Mouse (Mus musculus): ENCODE data around the gene Slc5a5. TPM values are rescaled to one million over a fixed set of nuclear protein-coding genes. Genes with fewer than 3 reads are reported as not detected.

Slc5a5 gene
- 0.46 TPM for polyA plus RNA-seq (2017; shearing (Covaris generic))

GRCm38 (mm10) chr8:70892022-70892895 lies at the start of gene Slc5a5:
Gene Slc5a5 (minus strand): TSS chr8:70892757.

GRCm38 (mm10) chr8:70905831-70906736 lies 13.5 kb upstream of the Slc5a5 start, which contains the start of gene Map1s:
Gene Map1s (plus strand): TSS chr8:70905932.

GRCm38 (mm10) chr8:70897021-70897680 lies 4.6 kb upstream of the Slc5a5 start, which contains the start of gene Rpl18a:
Gene Rpl18a (minus strand): TSS chr8:70897412.

DNA sequence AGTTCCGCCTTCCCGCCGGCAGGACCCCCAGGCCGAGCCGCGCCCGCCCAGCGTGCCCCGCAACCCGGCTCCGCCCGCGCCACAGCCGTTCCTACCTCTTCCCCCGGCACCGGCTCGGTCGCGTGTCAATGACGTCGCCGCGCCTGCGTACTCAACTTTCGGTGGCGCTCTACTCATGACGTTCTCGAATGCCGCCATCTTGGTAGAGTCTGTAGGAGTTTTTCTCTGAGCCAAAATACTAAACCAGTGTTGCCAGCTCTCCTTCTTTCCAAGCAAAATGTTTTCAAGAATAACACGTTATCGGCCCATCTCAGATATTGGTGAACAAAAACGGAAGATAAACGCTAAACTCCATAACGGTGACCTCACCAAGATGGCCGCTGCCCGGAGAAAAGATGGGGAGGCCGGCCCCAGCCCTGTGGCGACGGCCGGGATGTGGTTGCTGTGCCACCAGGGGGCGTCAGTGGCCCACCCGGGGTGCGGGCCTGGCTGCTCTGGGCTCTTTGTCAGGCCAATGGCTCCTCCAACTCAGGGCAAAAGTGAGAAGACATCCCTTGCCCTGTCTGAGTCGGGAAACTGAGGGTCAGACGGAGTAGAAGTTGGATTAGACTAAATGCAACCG lies 19.1 kb downstream of the Slc5a5 start, which contains the start of gene Ccdc124:
TSS of gene Ccdc124 (minus strand) at position 572 of the 622 bp plus-strand sequence.

DNA sequence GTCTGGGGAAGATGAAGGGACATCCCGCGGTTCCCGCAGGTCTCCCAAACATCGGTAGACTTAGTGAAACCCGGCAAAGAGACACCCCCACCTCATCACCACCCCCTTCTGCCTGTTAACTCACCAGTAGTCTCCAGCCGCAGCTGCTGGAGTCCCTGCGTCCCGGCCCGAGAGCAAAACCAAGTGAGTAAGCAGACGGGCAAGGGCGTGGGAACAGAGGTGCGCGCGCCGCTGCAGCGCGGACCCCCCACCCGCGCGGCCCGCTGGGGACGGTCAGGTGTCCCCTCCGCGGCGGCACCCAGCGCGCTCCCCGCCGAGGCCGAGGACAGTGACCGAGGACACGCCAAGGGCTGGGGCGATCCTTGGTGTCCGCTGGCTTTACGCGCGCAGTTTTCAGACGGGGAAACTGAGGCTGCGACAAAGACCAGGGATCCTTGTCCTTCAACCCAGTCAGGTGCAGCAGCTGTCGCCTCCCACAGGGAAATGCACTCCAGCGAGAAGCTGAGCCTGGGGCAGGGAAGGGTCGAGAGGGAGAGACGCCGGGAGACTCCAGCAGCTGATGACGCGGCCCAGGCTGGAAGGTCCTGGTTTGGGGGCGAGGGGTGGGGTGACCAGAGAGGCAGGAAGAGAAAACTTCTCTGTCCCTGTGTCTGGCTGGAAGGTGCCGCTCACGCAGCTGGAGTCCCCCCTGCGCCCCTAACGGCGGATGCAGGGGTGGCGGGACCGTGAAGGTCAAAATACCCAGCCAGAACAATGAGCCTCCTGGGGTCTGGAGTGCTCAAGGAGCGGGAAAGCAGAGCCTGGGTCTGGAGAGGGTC lies 29.5 kb downstream of the Slc5a5 start, which contains the start of gene Kcnn1:
TSS of gene Kcnn1 (minus strand) at position 435 of the 818 bp plus-strand sequence.

GRCm38 (mm10) chr8:70839408-70840351 lies 52.9 kb downstream of the Slc5a5 start, which contains the start of gene Arrdc2:
Gene Arrdc2 (minus strand): TSS chr8:70839720.

Other genes starting within 250 kb of the Slc5a5 start
- 0.79 TPM for gene Pgpep1, start 232.4 kb downstream of the Slc5a5 start, polyA plus RNA-seq (2017; shearing (Covaris generic))
- 249 TPM for gene Lsm4, start 219.5 kb downstream of the Slc5a5 start, polyA plus RNA-seq (2017; shearing (Covaris generic))
- 1,865 TPM for gene Jund, start 193.8 kb downstream of the Slc5a5 start, polyA plus RNA-seq (2017; shearing (Covaris generic))
- 0.22 TPM for gene Iqcn, start 189.3 kb downstream of the Slc5a5 start, polyA plus RNA-seq (2017; shearing (Covaris generic))
- gene Gm3336, start 174.2 kb downstream of the Slc5a5 start, polyA plus RNA-seq (2017; shearing (Covaris generic)): not detected
- gene Pde4c, start 169.0 kb downstream of the Slc5a5 start, polyA plus RNA-seq (2017; shearing (Covaris generic)): 0.24 TPM
- gene Rab3a, start 138.1 kb downstream of the Slc5a5 start, polyA plus RNA-seq (2017; shearing (Covaris generic)): 1.1 TPM
- 34.0 TPM for gene Mpv17l2, start 131.8 kb downstream of the Slc5a5 start, polyA plus RNA-seq (2017; shearing (Covaris generic))
- 14.5 TPM for gene Pik3r2, start 116.0 kb downstream of the Slc5a5 start, polyA plus RNA-seq (2017; shearing (Covaris generic))
- 83.9 TPM for gene Mast3, start 87.7 kb downstream of the Slc5a5 start, polyA plus RNA-seq (2017; shearing (Covaris generic))
- 25.7 TPM for gene Il12rb1, start 84.3 kb downstream of the Slc5a5 start, polyA plus RNA-seq (2017; shearing (Covaris generic))
- gene Arrdc2, start 53.0 kb downstream of the Slc5a5 start, polyA plus RNA-seq (2017; shearing (Covaris generic)): 22.1 TPM
- gene Kcnn1, start 29.5 kb downstream of the Slc5a5 start, polyA plus RNA-seq (2017; shearing (Covaris generic)): not detected
- gene Ccdc124, start 18.8 kb downstream of the Slc5a5 start, polyA plus RNA-seq (2017; shearing (Covaris generic)): 77.8 TPM
- 7,063 TPM for gene Rpl18a, start 4.7 kb upstream of the Slc5a5 start, polyA plus RNA-seq (2017; shearing (Covaris generic))
- gene Map1s, start 13.2 kb upstream of the Slc5a5 start, polyA plus RNA-seq (2017; shearing (Covaris generic)): 54.0 TPM